Mouse (Mus musculus) megakaryocyte-erythroid progenitor cell, adult 5-6 weeks (primary cell): ENCODE data around the gene Klf2. TPM values are rescaled to one million over a fixed set of nuclear protein-coding genes. Genes with fewer than 3 reads are reported as not detected.

Source experiments
- ATAC-seq: replicated peaks from 2 replicates; pipeline ENCODE4 v1.8.0; 2016; ENCODE audit warnings: mild to moderate bottlenecking, inconsistent platforms; ENCODE audit not compliant: severe bottlenecking, poor library complexity, low FRiP score, low TSS enrichment
- total RNA-seq, 2 experiments: library from RNA; stranded (forward) in 1 of 2; stranded (reverse) in 1 of 2; fragments of 200-1000, 215-1000 nt in 1 of 2; fragments of >200 nt in 1 of 2; fragmentation: Nextera tagmentation in 1 of 2; gene quantifications; 2 replicates each; pipeline ENCODE4 v1.2.3; 2014 to 2017

Klf2 gene
- total RNA-seq, 2 experiments from 2014 or later: 4.0 to 5.1 TPM

DNA sequence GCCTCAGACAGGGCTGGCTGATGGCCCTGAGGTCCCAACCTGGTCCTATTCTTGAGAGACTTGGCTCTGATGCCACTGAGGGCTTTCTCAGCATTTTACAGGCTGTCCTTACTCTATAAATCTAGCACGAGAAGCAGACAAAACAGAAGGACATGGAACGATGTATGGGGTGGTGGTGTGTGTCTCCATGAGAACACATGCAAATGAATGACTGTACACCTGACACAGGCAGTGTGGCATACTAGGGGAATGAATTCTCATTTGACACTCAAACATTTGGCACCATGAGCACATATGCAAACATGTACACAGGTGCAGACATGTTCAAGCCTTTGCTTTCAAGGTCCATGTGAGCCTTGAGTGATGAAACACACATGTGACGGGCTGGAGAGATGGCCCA lies 37.8 kb downstream of the Klf2 start:
- ATAC-seq: no peak

DNA sequence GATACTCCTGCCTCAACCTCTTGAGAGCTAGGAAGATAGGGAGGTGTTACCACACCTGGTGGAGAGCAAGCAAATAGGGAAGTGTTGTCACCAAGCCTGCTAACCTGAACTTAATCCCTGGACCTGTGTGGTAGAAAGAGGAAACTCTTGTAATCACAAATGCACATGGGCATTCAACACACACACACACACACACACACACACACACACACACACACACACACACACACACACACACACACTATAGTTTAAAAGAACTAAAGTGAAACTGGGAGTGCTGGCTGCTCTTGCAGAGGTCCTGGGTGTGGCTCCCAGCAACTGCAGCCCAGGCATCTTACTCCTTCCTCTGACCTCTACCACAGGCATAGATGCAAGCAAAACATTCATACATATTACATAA lies 41.3 kb downstream of the Klf2 start:
- ATAC-seq: no peak

DNA sequence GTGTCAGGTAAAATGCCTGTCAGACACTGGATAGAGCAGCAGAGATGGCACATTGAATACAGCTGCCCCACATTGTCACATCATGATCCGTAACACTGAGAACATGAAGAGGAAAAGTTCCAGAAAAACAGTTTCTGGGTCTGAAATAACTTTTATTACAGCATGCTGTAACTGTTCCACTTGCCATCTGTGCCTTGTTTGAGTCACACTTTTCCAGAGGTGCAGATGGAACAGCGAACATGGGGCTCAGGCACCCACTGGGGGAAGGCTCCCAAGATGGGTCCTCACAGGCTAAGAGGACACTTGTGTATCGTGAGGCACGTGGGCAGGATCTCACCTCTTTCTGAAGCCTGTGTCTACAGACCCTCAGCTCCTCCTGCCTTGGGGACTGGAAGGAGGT lies 43.9 kb downstream of the Klf2 start:
- ATAC-seq: no peak

DNA sequence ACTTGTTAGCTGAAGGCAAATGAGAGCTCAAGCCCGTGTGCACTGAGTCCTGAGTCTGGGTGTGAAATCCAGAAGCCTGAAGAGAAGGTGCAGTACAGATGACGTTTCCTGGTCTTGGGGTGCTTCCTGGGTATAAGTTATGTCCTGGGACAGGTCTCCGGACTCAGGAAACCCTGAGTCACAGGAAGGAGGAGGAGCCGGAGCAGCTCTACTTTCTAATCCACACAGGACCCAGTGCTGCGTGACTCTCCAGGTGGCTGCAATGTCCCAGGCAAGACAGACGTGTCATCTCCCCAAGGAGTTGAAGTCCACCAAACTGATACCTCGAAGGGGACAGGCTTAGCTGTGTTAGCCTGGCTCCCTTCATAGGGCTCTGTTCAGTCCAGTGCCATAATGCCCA lies 44.6 kb downstream of the Klf2 start:
- no peak for ATAC-seq

DNA sequence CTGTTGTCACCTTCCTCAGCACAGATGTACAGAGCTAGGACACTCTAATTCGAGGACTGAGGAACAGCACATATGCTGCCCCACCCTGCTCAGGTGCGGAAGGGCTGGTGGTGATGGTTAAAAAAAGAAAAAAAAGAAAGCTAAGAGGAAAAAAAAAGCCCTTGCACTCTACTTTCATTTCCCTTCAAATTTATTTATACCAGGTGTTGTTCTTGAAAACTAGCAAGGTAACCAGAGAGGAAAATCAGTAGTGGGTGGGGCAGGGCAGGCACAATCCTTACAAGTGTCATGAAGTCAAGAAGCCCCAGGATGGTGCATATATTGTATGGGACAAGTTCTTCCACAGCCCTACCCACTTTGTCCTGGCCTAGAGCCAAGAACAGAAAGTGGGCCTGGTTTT lies 46.2 kb downstream of the Klf2 start:
- ATAC-seq: no peak

DNA sequence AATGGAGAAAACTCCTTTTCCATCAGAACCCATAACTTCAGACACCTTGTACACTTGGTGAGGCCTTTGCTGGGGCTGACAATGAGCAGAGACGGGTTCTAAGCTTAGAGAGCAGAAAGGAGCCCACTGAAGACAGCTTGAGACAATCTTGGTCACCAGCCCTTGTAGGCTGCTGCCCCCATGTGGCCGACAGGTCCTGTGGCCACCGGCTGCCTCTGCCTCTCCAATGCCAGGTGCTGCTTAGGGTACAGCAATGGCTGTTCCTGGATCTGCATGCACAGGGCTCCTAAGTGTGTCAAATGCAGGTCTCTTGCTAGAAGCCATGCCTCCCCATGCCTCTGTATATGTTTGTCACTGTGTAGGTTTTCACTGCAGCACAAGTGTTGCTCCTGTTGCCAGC lies 47.0 kb downstream of the Klf2 start:
- peak; percentile 81 for ATAC-seq

DNA sequence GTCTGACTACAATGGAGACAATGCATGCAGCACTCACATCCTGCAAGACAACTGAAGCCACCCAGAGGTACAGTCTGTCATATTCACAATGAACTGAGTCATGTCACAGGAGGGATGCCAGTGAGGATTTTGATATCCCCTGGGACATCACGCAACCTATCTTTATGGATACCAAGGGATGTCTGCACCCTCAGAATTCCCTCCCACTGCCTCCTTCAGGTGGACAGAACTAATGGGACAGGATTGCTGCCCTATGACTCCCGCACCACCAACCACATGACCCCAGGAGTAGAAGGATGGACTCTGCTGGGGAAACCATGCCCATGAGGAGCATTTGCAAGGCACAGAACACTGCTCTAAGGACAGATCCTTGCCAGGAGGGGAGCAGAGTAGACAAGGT lies 47.6 kb downstream of the Klf2 start:
- ATAC-seq: 0 out of 2 replicates have a peak, but pooled peaks have one; percentile 15

Other genes starting within 250 kb of the Klf2 start
- not detected in 2 replicates for gene Olfr373, start 235.9 kb upstream of the Klf2 start, total RNA-seq (2014; fragmentation: Nextera tagmentation)
- not detected in 2 replicates for gene Olfr373, start 235.9 kb upstream of the Klf2 start, total RNA-seq (2017)
- gene Olfr374, start 212.0 kb upstream of the Klf2 start, total RNA-seq (2014; fragmentation: Nextera tagmentation): not detected in 2 replicates
- not detected in 2 replicates for gene Olfr374, start 212.0 kb upstream of the Klf2 start, total RNA-seq (2017)
- 10.4 and 13.4 TPM in 2 replicates for gene Tpm4, start 184.1 kb upstream of the Klf2 start, total RNA-seq (2014; fragmentation: Nextera tagmentation)
- gene Tpm4, start 184.1 kb upstream of the Klf2 start, total RNA-seq (2017): 5.9 and 15.5 TPM in 2 replicates
- 23.8 and 49.8 TPM in 2 replicates for gene Rab8a, start 157.8 kb upstream of the Klf2 start, total RNA-seq (2014; fragmentation: Nextera tagmentation)
- 298 and 374 TPM in 2 replicates for gene Rab8a, start 157.8 kb upstream of the Klf2 start, total RNA-seq (2017)
- gene Hsh2d, start 129.4 kb upstream of the Klf2 start, total RNA-seq (2014; fragmentation: Nextera tagmentation): 15.0 and 18.8 TPM in 2 replicates
- gene Hsh2d, start 129.4 kb upstream of the Klf2 start, total RNA-seq (2017): 0.89 and 4.6 TPM in 2 replicates
- not detected in 2 replicates for gene Cib3, start 106.2 kb upstream of the Klf2 start, total RNA-seq (2014; fragmentation: Nextera tagmentation)
- not detected in 2 replicates for gene Cib3, start 106.2 kb upstream of the Klf2 start, total RNA-seq (2017)
- gene Gm11034, start 105.4 kb upstream of the Klf2 start, total RNA-seq (2014; fragmentation: Nextera tagmentation): not detected in 2 replicates
- not detected in 2 replicates for gene Gm11034, start 105.4 kb upstream of the Klf2 start, total RNA-seq (2017)
- gene Fam32a, start 99.3 kb upstream of the Klf2 start, total RNA-seq (2014; fragmentation: Nextera tagmentation): 42.0 and 49.1 TPM in 2 replicates
- 47.2 and 58.1 TPM in 2 replicates for gene Fam32a, start 99.3 kb upstream of the Klf2 start, total RNA-seq (2017)
- gene Ap1m1, start 79.0 kb upstream of the Klf2 start, total RNA-seq (2014; fragmentation: Nextera tagmentation): 110 and 155 TPM in 2 replicates
- gene Ap1m1, start 79.0 kb upstream of the Klf2 start, total RNA-seq (2017): 63.6 and 64.8 TPM in 2 replicates
- gene Gm10282, start 13.8 kb upstream of the Klf2 start, total RNA-seq (2014; fragmentation: Nextera tagmentation): 6.8 and 12.5 TPM in 2 replicates
- 7.4 and 11.2 TPM in 2 replicates for gene Gm10282, start 13.8 kb upstream of the Klf2 start, total RNA-seq (2017)
- gene Eps15l1, start 102.4 kb downstream of the Klf2 start, total RNA-seq (2014; fragmentation: Nextera tagmentation): 83.6 and 114 TPM in 2 replicates
- gene Eps15l1, start 102.4 kb downstream of the Klf2 start, total RNA-seq (2017): 28.8 and 37.5 TPM in 2 replicates
- 0.47 and 0.79 TPM in 2 replicates for gene Calr3, start 124.8 kb downstream of the Klf2 start, total RNA-seq (2014; fragmentation: Nextera tagmentation)
- 3.3 and 6.2 TPM in 2 replicates for gene Calr3, start 124.8 kb downstream of the Klf2 start, total RNA-seq (2017)
- 5.4 and 13.0 TPM in 2 replicates for gene 1700030K09Rik, start 124.8 kb downstream of the Klf2 start, total RNA-seq (2014; fragmentation: Nextera tagmentation)
- 5.2 and 6.9 TPM in 2 replicates for gene 1700030K09Rik, start 124.8 kb downstream of the Klf2 start, total RNA-seq (2017)
- 118 and 132 TPM in 2 replicates for gene Cherp, start 156.2 kb downstream of the Klf2 start, total RNA-seq (2014; fragmentation: Nextera tagmentation)
- 15.6 and 34.7 TPM in 2 replicates for gene Cherp, start 156.2 kb downstream of the Klf2 start, total RNA-seq (2017)
- gene Slc35e1, start 173.6 kb downstream of the Klf2 start, total RNA-seq (2014; fragmentation: Nextera tagmentation): 16.7 and 18.8 TPM in 2 replicates
- 11.5 and 15.4 TPM in 2 replicates for gene Slc35e1, start 173.6 kb downstream of the Klf2 start, total RNA-seq (2017)
- 14.6 and 15.2 TPM in 2 replicates for gene Med26, start 229.2 kb downstream of the Klf2 start, total RNA-seq (2014; fragmentation: Nextera tagmentation)
- 8.9 and 10.1 TPM in 2 replicates for gene Med26, start 229.2 kb downstream of the Klf2 start, total RNA-seq (2017)